ENCODE assay signal across 18 mouse cellular contexts in genomic region chr13:17342836-17343235, GRCm38 (mm10).
"Had no signal": no experiment of that assay in that cellular context is flagged by ENCODE, and none has a peak within 500 bp of the region (broad histone marks: within the 10 kb centered on the region; RNA-seq: fewer than 3 reads in every experiment).

No protein-coding gene starts in this region.

- DNase-seq: lung, adult 18-20 months; lung, embryonic 14.5 days; lung, postnatal 10 days; lung, postnatal 4 days; midbrain, embryonic 14.5 days; retina, postnatal 1 day; right cerebral cortex, adult 18-20 months; right cerebral cortex, postnatal 25 days; right cerebral cortex, postnatal 4 days; spleen, adult 18-20 months; thymus, adult 2 months; thymus, postnatal 25 days; thymus, postnatal 4 days had no signal

- H3K36me3 ChIP-seq: midbrain, embryonic 10.5 days; midbrain, embryonic 12.5 days; neural tube, embryonic 13.5 days; neural tube, embryonic 15.5 days had no signal

- H3K4me2 ChIP-seq: lung, embryonic 14.5 days; midbrain, embryonic 12.5 days; neural tube, embryonic 13.5 days; neural tube, embryonic 15.5 days had no signal

- H3K27ac ChIP-seq: midbrain, embryonic 10.5 days; midbrain, embryonic 12.5 days; neural tube, embryonic 13.5 days; neural tube, embryonic 15.5 days had no signal

- H3K4me1 ChIP-seq: midbrain, embryonic 10.5 days; midbrain, embryonic 12.5 days; neural tube, embryonic 13.5 days; neural tube, embryonic 15.5 days had no signal

- H3K4me3 ChIP-seq: midbrain, embryonic 10.5 days; midbrain, embryonic 12.5 days; myocyte; neural tube, embryonic 13.5 days; neural tube, embryonic 15.5 days had no signal

- H3K27me3 ChIP-seq: midbrain, embryonic 12.5 days; neural tube, embryonic 13.5 days; neural tube, embryonic 15.5 days had no signal

- H3K9ac ChIP-seq: lung, embryonic 14.5 days; midbrain, embryonic 12.5 days; neural tube, embryonic 13.5 days; neural tube, embryonic 15.5 days had no signal

- H3K9me3 ChIP-seq: midbrain, embryonic 10.5 days; midbrain, embryonic 12.5 days; neural tube, embryonic 13.5 days; neural tube, embryonic 15.5 days had no signal
